Mouse (Mus musculus): ENCODE measurements at regions not wholly inside any gene's neighbourhood (a gene's known extent, or its start where the extent isn't known, plus 50 kb on each side); places are given as distances from the start of the nearest gene placed in this dataset.

GRCm38 (mm10) chr14:25168310-25168709 is 290.7 kb upstream of the Zmiz1 start:
- TF ChIP-seq NANOG (IDR thresholded peaks at IDR 0.05; ENCODE audit: borderline replicate concordance, low read length) (no peak), POU5F1 (IDR thresholded peaks at IDR 0.05; ENCODE audit: borderline replicate concordance, low read length) (no peak), CTCF (conservative IDR thresholded peaks at IDR 0.05; ENCODE audit: low read length) (no peak)
- H3K4me1 ChIP-seq (replicated peaks; ENCODE audit: low read depth, low read length) = no peaks in the 10 kb centered on the region
- no peak overlapping the region for H3K4me3 ChIP-seq (replicated peaks; ENCODE audit: low read length)
- H3K36me3 ChIP-seq (ENCODE audit: insufficient read depth, low read length) = no peaks in the 10 kb centered on the region
- H3K9me3 ChIP-seq (ENCODE audit: low read length) = no peaks in the 10 kb centered on the region
- H3K27me3 ChIP-seq (ENCODE audit: insufficient read depth, low read length) = peaks cover 3% of the 10 kb centered on the region; the same call in 1 of the 2 replicates

DNA sequence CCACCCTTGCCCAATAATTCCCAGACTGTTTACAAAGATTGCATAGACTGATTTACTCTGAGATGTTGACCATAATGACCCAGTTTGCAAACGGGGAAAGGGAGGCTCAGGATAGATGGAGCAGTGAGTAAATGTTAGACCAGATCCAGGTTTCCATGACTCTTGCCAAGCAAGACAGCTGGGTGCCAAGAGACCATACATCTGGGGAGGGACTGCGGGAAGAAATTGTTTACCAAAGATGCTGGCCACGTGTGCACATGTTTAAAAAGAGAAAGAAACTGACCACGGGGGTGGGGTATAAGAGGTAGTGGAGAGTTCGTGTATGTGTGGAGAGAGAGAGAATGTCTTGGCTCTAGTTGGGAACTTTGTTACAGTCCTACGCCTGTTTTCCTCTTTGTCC is 285.7 kb upstream of the Zmiz1 start:
- TF ChIP-seq CTCF (conservative IDR thresholded peaks at IDR 0.05; ENCODE audit: low read length) (no peak), POU5F1 (IDR thresholded peaks at IDR 0.05; ENCODE audit: borderline replicate concordance, low read length) (no peak), NANOG (IDR thresholded peaks at IDR 0.05; ENCODE audit: borderline replicate concordance, low read length) (no peak)
- Histone ChIP-seq H3K9me3 (ENCODE audit: low read length) (no peaks in the 10 kb centered on the region), H3K36me3 (ENCODE audit: insufficient read depth, low read length) (no peaks in the 10 kb centered on the region), H3K4me3 (replicated peaks; ENCODE audit: low read length) (no peak overlapping the region), H3K4me1 (replicated peaks; ENCODE audit: low read depth, low read length) (no peaks in the 10 kb centered on the region), H3K27me3 (ENCODE audit: insufficient read depth, low read length) (peaks cover 12% of the 10 kb centered on the region; the same call in 1 of the 2 replicates)

DNA sequence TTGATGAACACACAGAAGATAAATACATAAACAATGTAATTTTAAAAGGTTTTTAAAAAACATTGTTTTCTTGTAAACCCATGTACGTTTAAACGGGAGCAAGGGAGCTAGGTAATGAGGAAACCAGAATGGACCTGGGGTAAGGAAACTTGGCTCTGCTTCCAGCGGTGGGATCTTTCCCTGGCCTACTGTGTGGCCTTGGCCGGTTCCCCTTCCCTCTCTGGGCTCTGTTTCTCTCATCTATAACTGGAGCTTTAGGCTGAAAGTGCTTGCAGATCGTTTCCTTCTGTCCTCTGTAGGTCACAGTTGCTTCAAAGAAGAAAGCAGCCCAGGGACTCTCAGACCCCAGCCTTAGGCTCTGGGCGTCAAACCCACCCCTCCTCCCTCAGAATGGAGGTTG is 285.1 kb upstream of the Zmiz1 start:
- Histone ChIP-seq H3K9me3 (ENCODE audit: low read length) (no peaks in the 10 kb centered on the region), H3K4me1 (replicated peaks; ENCODE audit: low read depth, low read length) (no peaks in the 10 kb centered on the region), H3K4me3 (replicated peaks; ENCODE audit: low read length) (no peak overlapping the region), H3K36me3 (ENCODE audit: insufficient read depth, low read length) (no peaks in the 10 kb centered on the region), H3K27me3 (ENCODE audit: insufficient read depth, low read length) (peaks cover 12% of the 10 kb centered on the region; the same call in 1 of the 2 replicates)
- no peak for TF ChIP-seq CTCF (conservative IDR thresholded peaks at IDR 0.05; ENCODE audit: low read length)
- no peak for TF ChIP-seq NANOG (IDR thresholded peaks at IDR 0.05; ENCODE audit: borderline replicate concordance, low read length)
- TF ChIP-seq POU5F1 (IDR thresholded peaks at IDR 0.05; ENCODE audit: borderline replicate concordance, low read length) = no peak

DNA sequence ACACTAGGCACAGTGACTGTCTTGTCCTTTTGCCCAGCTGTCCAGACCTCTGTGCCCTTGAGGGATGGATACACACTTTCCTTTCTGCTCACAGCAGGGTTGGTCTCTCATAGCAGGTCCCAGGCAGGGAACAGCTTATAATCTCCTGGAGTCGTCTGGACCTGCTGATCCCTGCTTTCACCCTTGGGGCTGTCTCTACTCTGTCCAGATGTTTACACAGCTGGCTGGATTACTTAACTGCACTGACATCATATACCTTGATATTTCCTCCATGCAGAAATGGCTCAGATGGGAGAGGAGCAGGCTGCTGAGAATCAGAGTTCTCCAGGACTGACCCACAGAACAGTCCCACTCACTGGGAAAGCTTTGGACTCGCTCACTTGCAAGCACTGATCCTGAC is 284.6 kb upstream of the Zmiz1 start:
- H3K4me3 ChIP-seq (replicated peaks; ENCODE audit: low read length) = no peak overlapping the region
- no peaks in the 10 kb centered on the region for H3K36me3 ChIP-seq (ENCODE audit: insufficient read depth, low read length)
- TF ChIP-seq NANOG (IDR thresholded peaks at IDR 0.05; ENCODE audit: borderline replicate concordance, low read length) (no peak), POU5F1 (IDR thresholded peaks at IDR 0.05; ENCODE audit: borderline replicate concordance, low read length) (no peak), CTCF (conservative IDR thresholded peaks at IDR 0.05; ENCODE audit: low read length) (no peak)
- no peaks in the 10 kb centered on the region for H3K4me1 ChIP-seq (replicated peaks; ENCODE audit: low read depth, low read length)
- peaks cover 12% of the 10 kb centered on the region; the same call in 1 of the 2 replicates for H3K27me3 ChIP-seq (ENCODE audit: insufficient read depth, low read length)
- H3K9me3 ChIP-seq (ENCODE audit: low read length) = no peaks in the 10 kb centered on the region

DNA sequence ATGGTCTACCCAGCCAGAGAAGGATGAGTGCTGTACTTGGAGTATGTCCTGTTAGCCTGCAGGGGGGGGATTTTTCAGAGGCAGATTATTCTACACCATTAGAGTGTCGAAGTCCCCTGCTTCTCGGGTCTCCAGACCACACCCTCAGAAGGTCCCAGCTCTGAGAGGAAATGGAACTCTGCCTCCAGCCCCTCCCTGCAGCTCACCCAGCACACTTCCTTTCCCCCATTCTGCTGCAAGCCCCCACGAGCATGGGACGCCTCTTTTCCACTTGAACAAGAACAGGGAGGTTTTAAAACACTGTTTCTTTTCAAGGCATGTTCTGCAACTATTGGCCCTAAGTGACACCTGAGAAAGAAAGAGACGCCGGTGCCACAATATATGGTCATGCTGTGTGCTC is 282.8 kb upstream of the Zmiz1 start:
- Histone ChIP-seq H3K27me3 (ENCODE audit: insufficient read depth, low read length) (peaks cover 12% of the 10 kb centered on the region; the same call in 1 of the 2 replicates), H3K4me3 (replicated peaks; ENCODE audit: low read length) (no peak overlapping the region), H3K9me3 (ENCODE audit: low read length) (no peaks in the 10 kb centered on the region), H3K4me1 (replicated peaks; ENCODE audit: low read depth, low read length) (no peaks in the 10 kb centered on the region), H3K36me3 (ENCODE audit: insufficient read depth, low read length) (no peaks in the 10 kb centered on the region)
- TF ChIP-seq POU5F1 (IDR thresholded peaks at IDR 0.05; ENCODE audit: borderline replicate concordance, low read length) = no peak
- no peak for TF ChIP-seq CTCF (conservative IDR thresholded peaks at IDR 0.05; ENCODE audit: low read length)
- no peak for TF ChIP-seq NANOG (IDR thresholded peaks at IDR 0.05; ENCODE audit: borderline replicate concordance, low read length)

DNA sequence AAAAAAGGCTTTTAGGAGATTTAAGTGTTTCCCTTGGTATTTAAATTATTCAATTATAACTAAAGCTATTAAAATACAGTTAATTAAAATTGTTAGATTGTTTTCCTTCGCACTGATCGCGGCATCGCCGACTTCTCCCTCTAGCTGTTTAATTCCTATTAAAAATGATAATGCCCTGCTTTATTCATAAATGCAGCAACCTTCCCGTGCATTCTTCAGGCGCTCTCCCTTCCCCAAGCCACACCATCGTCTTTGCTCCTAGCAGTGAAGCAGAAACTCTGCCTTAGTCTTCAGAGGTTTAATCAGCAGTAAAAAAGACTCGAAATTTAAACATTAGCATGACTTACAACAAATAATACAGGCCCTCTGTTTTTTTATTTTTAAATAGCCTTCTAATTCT is 278.9 kb upstream of the Zmiz1 start:
- no peak for TF ChIP-seq CTCF (conservative IDR thresholded peaks at IDR 0.05; ENCODE audit: low read length)
- TF ChIP-seq POU5F1 (IDR thresholded peaks at IDR 0.05; ENCODE audit: borderline replicate concordance, low read length) = no peak
- TF ChIP-seq NANOG (IDR thresholded peaks at IDR 0.05; ENCODE audit: borderline replicate concordance, low read length) = no peak
- Histone ChIP-seq H3K27me3 (ENCODE audit: insufficient read depth, low read length) (peaks cover 27% of the 10 kb centered on the region), H3K4me1 (replicated peaks; ENCODE audit: low read depth, low read length) (peaks cover 7% of the 10 kb centered on the region), H3K9me3 (ENCODE audit: low read length) (no peaks in the 10 kb centered on the region), H3K36me3 (ENCODE audit: insufficient read depth, low read length) (no peaks in the 10 kb centered on the region), H3K4me3 (replicated peaks; ENCODE audit: low read length) (no peak overlapping the region)

- Histone ChIP-seq H3K27me3 (ENCODE audit: insufficient read depth, low read length) (peaks cover 24% of the 10 kb centered on the region), H3K4me1 (replicated peaks; ENCODE audit: low read depth, low read length) (peaks cover 13% of the 10 kb centered on the region), H3K4me3 (replicated peaks; ENCODE audit: low read length) (no peak overlapping the region), H3K36me3 (ENCODE audit: insufficient read depth, low read length) (no peaks in the 10 kb centered on the region), H3K9me3 (ENCODE audit: low read length) (no peaks in the 10 kb centered on the region)
- no peak for TF ChIP-seq POU5F1 (IDR thresholded peaks at IDR 0.05; ENCODE audit: borderline replicate concordance, low read length)
- no peak for TF ChIP-seq CTCF (conservative IDR thresholded peaks at IDR 0.05; ENCODE audit: low read length)
- TF ChIP-seq NANOG (IDR thresholded peaks at IDR 0.05; ENCODE audit: borderline replicate concordance, low read length) = no peak
Observed at GRCm38 (mm10) chr14:25181406-25181805, 277.6 kb upstream of the Zmiz1 start.

GRCm38 (mm10) chr14:25184042-25184441 is 274.9 kb upstream of the Zmiz1 start:
- peaks cover 27% of the 10 kb centered on the region for H3K27me3 ChIP-seq (ENCODE audit: insufficient read depth, low read length)
- H3K9me3 ChIP-seq (ENCODE audit: low read length) = no peaks in the 10 kb centered on the region
- H3K4me1 ChIP-seq (replicated peaks; ENCODE audit: low read depth, low read length) = peaks cover 13% of the 10 kb centered on the region
- no peaks in the 10 kb centered on the region for H3K36me3 ChIP-seq (ENCODE audit: insufficient read depth, low read length)
- TF ChIP-seq POU5F1 (IDR thresholded peaks at IDR 0.05; ENCODE audit: borderline replicate concordance, low read length) = no peak
- no peak for TF ChIP-seq CTCF (conservative IDR thresholded peaks at IDR 0.05; ENCODE audit: low read length)
- no peak for TF ChIP-seq NANOG (IDR thresholded peaks at IDR 0.05; ENCODE audit: borderline replicate concordance, low read length)
- no peak overlapping the region for H3K4me3 ChIP-seq (replicated peaks; ENCODE audit: low read length)

- Histone ChIP-seq H3K27me3 (ENCODE audit: insufficient read depth, low read length) (peaks cover 27% of the 10 kb centered on the region), H3K4me3 (replicated peaks; ENCODE audit: low read length) (no peak overlapping the region), H3K9me3 (ENCODE audit: low read length) (no peaks in the 10 kb centered on the region), H3K36me3 (ENCODE audit: insufficient read depth, low read length) (no peaks in the 10 kb centered on the region), H3K4me1 (replicated peaks; ENCODE audit: low read depth, low read length) (peaks cover 13% of the 10 kb centered on the region)
- TF ChIP-seq CTCF (conservative IDR thresholded peaks at IDR 0.05; ENCODE audit: low read length) (no peak), POU5F1 (IDR thresholded peaks at IDR 0.05; ENCODE audit: borderline replicate concordance, low read length) (no peak), NANOG (IDR thresholded peaks at IDR 0.05; ENCODE audit: borderline replicate concordance, low read length) (no peak)
Observed at GRCm38 (mm10) chr14:25184875-25185274, 274.1 kb upstream of the Zmiz1 start.
